Mouse (Mus musculus) frontal cortex, adult (tissue): Measurements from ENCODE around the gene Rab22a.
"Not testable (repeated sequence)": the region's sequence is repeated elsewhere in the genome, so short reads cannot be mapped to it uniquely, and the experiment has no call there.

Experiments used
- ATAC-seq: cut with Nextera tagmentation; 2 replicates; pipeline ENCODE4 v1.9.2; 2017; ENCODE audit warnings: mild to moderate bottlenecking, moderate library complexity, mixed read lengths; ENCODE audit not compliant: low TSS enrichment

Rab22a gene

GRCm38 (mm10) chr2:173659057-173659925 is at the start of gene Rab22a:
Gene Rab22a, plus strand, starts transcription at chr2:173659760.
- peak; percentile 98 for ATAC-seq

DNA sequence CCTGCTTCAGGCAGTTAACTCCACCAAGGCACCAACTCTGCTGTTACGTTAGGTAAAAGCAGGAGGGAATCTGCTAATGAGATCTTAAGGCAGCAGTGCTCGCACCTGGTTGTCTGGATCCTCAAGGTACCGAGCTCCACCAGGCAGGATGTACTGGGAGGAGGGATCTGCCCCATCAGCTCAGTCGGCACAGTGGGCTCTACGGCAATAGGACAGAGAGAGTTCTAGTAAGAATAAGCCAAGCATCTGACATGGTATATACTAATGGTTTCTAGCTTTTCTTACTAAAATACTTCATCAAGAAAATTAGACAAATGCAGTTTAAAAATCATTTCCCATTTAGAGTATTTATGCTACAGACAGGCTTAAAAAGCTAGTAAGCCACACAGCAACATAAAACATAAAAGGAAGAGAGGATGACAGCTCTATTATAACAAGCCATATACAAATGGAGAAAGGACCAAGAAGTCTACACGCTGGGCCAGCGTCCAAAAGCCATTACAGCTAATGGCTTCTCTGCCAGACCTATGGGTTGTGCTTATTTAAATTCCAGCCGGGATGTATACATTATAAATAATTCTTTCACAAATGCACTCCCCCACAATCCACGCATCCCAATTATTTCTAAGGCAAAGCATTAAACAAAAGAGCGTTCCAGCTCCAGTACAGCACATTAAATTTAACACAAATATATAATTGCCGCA is 44.0 kb upstream of the Rab22a start:
- ATAC-seq, result no peak

GRCm38 (mm10) chr2:173616156-173616555 is 43.4 kb upstream of the Rab22a start:
- ATAC-seq, result no peak

- no peak for ATAC-seq
Observed at GRCm38 (mm10) chr2:173619132-173619531, 40.4 kb upstream of the Rab22a start.

GRCm38 (mm10) chr2:173620645-173621044 is 38.9 kb upstream of the Rab22a start:
- ATAC-seq, result no peak

DNA sequence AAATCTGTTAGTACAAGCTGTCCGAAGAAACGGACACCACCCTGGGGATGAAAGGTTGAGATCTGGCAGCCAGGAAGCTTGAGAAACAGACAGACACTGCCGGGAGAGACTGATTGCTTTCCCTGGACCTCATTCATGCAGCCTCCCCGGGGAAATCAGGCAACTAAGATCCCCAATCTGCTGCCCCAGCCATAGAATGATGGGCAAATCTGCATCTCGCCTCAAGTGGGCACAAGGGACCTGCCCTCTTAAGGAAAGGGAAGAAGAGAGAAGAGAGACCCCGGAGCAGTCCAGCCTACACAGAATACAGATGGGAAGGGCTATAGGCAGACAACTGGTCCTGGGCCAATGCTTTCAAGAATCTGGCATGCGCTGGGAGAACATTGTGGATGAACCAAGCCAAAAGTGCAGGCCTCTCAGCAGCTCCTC is 37.4 kb upstream of the Rab22a start:
- ATAC-seq, result no peak

- no peak for ATAC-seq
Observed at GRCm38 (mm10) chr2:173624667-173625066, 34.9 kb upstream of the Rab22a start.

DNA sequence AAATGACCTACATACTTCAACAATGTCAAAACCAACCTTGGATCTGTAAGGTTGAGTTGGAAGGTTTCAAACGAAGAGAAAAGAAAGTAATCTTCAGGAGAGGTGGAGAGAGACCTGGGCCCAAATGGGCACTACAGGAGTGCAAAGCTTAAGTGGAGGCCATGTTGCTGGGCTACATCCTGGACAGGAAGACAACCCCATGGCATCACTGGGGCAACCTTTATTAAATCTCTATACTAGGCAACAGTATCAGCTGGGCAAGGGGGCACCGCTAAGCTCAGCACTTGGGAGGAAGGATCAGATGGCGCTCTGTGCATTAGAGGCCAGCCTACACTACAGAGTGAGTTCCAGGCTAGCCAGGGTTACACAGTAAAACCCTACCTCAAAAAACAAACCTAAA is 33.8 kb upstream of the Rab22a start:
- ATAC-seq, result no peak

GRCm38 (mm10) chr2:173634106-173634505 is 25.5 kb upstream of the Rab22a start:
- not testable (repeated sequence) for ATAC-seq

DNA sequence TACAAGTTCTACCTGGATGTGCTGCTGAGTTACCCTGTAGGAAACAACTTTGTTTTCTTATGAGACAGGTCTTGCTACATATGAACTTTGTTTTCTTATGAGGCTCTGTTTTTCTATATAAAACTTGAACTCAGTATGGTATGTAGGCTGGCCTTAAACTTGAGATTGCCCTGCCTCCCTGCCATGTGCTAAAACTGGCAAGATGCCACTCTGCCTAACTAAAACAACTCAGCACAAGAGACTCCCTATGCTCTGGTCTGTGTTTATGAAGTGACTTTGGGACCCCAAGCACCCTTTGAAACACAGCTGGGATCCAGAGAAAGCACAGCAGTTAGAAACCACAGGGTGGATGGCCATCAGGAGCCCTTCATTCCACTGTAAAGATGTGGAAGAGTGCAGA is 18.2 kb upstream of the Rab22a start:
- ATAC-seq, result no peak

GRCm38 (mm10) chr2:173642262-173642999 is 17.1 kb upstream of the Rab22a start:
- no peak for ATAC-seq

DNA sequence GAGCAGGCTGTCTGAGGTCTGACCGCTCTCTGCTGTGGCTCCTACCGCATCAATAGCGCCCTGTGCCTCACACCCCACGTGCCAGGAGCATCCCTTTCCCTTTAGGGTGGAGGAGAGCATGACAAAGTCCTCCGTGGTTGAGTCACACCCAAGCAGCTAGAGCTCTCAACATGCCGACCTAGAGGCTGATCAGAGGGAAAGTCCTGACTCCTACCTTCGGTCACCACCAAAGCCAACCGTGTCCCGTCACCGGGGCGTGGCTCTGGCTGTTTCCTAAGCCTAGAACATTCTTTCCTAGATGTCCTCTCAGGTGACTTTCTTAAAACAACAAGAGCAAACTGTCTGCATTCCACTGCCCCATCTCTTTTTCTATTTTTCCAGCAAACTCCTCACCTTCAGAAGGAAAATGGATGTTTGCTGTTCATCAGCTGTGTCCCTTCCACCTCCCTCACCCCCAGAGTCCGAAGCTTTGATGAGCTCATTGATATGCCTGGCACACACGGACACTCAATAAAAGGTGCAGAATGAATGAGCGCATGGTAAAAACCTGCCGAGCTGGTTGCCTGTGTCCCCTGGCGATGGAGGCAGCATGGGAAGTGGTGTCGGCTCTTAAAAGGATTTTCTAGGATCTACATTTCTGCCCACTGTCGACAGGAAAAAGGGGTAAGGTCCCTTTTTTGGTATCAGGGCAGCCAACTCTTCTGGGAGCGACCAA is 12.2 kb upstream of the Rab22a start:
- no peak for ATAC-seq

DNA sequence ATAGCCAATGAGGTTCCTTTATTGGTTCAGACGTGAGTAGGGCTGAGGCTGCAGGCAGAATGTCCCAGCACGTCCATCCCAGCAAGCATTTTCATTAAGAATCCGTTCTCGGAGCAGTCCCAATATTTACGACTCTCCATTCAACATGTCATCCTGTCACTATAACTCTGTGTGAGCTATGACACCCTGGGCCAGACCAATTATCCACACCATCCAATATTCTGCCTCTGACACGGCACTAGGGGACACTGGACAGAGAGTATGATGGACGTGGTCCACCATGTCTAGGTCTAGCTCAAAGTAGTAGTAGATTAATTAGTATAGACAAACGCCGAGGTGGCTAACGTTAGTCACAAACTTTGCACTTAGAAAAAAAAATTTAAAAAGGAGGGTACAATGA is 9.8 kb upstream of the Rab22a start:
- no peak for ATAC-seq

- no peak for ATAC-seq
Observed at GRCm38 (mm10) chr2:173653526-173653925, 6.0 kb upstream of the Rab22a start.

DNA sequence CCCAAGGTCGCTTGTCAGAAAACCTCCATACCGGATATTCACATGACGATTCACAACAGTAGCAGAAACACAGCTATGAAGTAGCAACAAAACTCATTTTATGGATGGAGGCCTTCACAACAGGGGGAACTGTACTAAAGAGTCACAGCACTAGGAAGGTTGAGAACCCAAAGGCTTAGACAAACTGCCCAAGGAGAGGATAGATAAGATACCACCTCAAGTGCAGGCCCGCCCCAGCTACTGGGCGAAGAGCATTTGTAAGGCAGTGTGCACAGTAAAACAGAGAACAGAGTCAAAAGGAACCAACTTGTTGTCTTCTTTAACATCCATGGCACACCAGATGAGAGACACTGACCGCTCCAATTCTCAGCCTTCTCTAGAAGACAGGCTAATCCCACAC is 1.8 kb upstream of the Rab22a start:
- ATAC-seq, result no peak

DNA sequence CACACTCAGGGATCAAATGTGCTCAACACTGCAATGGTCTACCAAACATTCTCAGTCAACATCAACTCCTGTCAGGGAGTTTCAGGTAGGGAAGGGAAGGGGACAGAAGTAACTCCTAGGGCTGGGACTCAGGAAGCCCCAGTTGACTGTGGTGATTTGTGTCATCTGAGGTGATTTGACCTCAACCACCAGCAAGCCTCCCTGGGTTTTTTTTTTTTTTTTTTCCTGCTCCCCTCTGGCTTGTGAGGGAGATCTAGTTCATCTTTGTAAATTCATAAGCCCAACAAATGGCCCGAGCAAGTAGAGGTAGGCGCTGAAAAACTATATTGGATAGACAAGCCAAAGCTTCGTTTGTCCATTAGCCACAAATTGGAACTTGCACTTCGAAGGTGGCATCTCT is 1.0 kb upstream of the Rab22a start:
- no peak for ATAC-seq

DNA sequence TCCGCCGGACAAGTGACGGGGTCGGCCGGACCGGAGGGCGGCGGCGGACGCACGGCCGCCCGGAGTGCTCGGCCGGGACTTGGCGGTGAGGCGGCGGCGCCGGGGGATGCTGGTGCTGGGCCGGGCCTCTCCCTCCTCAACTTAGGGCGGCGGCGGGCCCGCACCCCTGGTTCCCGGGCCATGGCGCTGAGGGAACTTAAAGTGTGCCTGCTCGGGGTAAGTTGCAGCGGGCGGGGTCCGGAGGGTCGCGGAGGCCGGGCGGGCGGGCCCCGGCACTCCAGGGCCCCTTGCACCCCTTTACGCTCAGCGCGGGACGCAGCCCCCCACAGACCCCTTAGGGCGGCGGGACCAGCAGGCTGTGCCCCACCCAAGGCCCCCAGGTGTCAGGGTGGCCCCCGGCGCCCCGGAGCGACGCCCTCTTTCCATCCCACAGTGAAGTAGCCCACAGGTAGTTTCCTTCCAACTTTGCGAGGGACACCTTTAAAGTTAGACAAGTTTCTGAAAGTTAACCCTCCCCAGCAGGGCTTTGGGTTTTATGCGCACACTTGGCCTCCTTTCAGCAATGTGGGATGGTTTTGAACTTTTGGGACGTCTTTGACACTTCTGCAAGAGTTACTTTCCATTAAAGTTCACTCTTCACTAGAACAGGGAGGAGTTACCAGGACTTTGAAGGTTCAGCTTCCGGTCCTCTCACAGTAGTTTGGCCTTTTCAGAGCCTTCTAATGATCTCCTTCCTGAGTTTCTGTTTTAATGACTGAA is 545 bp downstream of the Rab22a start:
- peak; percentile 54 for ATAC-seq

DNA sequence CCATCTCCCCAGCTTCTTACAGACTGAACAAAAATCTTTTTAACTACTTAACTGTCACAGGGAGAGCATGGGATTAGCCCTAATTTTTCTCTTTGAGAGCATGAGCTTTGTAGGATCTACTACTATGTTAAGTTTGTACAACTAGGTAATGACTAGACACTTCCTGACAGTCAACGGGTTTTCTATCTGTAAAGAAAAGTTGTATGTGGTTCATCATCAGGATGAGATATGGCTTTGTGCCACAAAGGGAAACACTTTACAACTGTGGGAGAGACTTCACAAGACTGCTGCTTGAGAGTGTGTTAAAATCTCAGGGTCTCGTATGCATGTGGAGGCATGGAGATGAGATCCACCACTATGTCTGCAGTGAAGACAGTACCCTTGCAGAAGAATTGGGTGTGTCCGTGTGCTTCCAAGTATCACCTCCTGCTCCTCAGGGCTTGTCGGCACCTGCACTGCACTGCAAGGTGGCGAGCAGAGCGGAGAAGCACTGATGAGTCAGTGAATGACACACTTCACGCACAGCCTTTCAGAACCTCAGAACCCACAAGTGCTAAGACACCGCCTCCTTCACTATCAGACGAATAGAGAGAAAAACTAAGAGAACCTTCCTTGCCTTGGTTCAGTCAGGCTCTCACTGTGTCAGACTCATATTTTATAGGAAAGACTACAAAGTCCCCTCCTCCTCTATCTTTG is 2.8 kb downstream of the Rab22a start:
- ATAC-seq, result no peak

DNA sequence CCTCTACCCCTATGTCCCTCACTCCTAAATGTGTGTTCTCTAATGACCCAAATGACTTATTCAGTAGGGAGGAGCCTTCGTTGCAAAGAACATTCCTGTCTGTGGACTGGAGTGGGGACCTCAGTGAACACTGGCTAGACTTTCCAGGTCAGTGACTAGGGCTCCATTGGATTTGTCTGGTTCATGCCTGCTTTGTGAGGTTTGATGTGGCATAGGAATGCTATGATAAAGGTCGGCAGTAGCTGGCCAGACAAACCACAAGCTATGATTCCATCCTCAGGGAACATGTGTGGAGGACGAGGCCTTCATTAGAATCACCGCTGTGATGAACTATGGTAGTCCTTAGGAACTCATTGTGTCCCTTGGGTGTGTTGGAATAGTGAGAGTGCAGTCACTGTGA is 5.2 kb downstream of the Rab22a start:
- ATAC-seq, result no peak

DNA sequence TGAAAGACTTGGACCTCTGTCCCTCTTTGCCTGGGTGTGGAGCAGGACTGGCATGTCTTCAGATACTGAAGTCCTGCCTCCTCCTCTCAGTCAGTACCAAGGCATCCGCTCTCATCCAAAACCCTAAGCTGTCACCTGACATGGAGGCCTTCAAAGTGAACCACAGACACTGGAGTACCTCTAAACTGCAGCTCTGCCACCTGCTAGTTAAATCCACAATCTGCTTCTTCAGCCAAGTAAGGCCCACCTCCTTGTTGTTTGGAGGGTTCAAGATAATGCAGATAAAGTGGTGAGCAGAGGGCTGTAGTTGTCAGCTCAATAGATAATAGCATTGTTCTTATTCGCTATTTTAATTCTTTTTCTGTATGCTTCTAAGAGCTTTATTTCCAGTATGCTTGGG is 5.7 kb downstream of the Rab22a start:
- ATAC-seq, result no peak
